Mouse (Mus musculus) E14TG2a.4 (cell line): ENCODE results near the gene Dclk1.

Experiments used
- H3K27me3 ChIP-seq: 2 replicates; pipeline ENCODE4 v1.6.1; 2014; ENCODE audit warnings: low read length, control low read depth; ENCODE audit not compliant: insufficient read depth
- H3K36me3 ChIP-seq: 2 replicates; pipeline ENCODE4 v1.6.1; 2014; ENCODE audit warnings: low read length, control low read depth; ENCODE audit not compliant: insufficient read depth
- H3K4me1 ChIP-seq: replicated peaks from 2 replicates; pipeline ENCODE4 v1.6.1; 2014; ENCODE audit warnings: low read depth, low read length, control low read depth
- H3K4me3 ChIP-seq: replicated peaks from 2 replicates; pipeline ENCODE4 v1.5.1; 2014; ENCODE audit warnings: mild to moderate bottlenecking, low read length
- H3K9me3 ChIP-seq: 2 replicates; pipeline ENCODE4 v1.6.1; 2014; ENCODE audit warnings: low read length, control low read depth
- CTCF ChIP-seq: conservative IDR thresholded peaks from 2 replicates; pipeline ENCODE4 v1.5.1; 2014; ENCODE audit warnings: low read length
- NANOG ChIP-seq: IDR thresholded peaks from 2 replicates; pipeline ENCODE4 v1.6.1; 2014; ENCODE audit warnings: borderline replicate concordance, low read length, mixed read lengths
- POU5F1 ChIP-seq: IDR thresholded peaks from 2 replicates; pipeline ENCODE4 v1.6.1; 2014; ENCODE audit warnings: low read length, borderline replicate concordance

Dclk1 gene

DNA sequence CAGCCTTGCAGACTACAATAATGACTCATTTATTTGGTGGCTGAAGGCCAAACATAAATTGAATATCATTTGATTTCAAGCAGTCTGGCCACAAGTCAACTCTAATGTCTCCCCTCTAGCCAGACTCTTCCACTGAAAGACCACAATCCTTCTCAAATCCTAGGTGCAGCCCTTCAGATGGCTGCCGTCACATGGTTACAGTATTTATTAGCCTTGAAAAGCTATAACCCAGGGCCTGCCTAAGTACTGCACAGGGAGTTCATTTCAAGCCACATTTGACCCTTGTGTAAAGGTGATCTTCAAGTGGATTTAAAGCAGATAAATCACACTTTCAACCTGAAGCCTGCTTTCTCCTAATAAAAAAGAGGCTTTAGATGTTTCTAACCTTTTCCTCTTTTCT is 192.1 kb downstream of the Dclk1 start:
- Histone ChIP-seq H3K9me3 (peaks cover 11% of the 10 kb centered on the region), H3K4me1 (no peaks in the 10 kb centered on the region), H3K36me3 (no peaks in the 10 kb centered on the region), H3K4me3 (no peak overlapping the region), H3K27me3 (0 out of 2 replicates have a peak, but pooled peaks cover 6% of the 10 kb centered on the region)
- no peak for TF ChIP-seq NANOG
- TF ChIP-seq POU5F1: no peak
- no peak for TF ChIP-seq CTCF

- TF ChIP-seq POU5F1 (no peak), CTCF (no peak), NANOG (no peak)
- no peaks in the 10 kb centered on the region for H3K4me1 ChIP-seq
- no peaks in the 10 kb centered on the region for H3K36me3 ChIP-seq
- no peaks in the 10 kb centered on the region for H3K9me3 ChIP-seq
- 0 out of 2 replicates have a peak, but pooled peaks cover 7% of the 10 kb centered on the region for H3K27me3 ChIP-seq
- H3K4me3 ChIP-seq: no peak overlapping the region
Observed at GRCm38 (mm10) chr3:55438824-55439446, 196.8 kb downstream of the Dclk1 start.

DNA sequence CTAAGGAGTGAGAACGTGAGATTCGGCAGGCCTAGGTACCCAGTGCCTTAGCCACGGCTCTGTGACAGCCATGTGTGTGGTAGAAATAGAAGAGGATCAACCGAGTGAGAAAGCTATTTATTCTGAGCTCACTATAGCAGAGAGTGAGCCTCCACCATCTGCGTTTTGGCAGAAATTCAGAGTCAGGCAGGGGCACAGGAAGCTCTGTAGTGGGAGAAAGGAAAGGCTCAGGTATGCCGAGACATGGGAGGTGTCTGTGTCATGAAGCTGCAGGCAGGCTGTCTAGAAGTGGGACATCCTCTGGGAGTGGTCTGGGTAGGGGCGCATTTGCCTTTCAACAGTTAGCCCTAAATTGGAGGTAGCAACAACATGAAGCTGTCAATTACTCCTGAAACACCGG is 198.2 kb downstream of the Dclk1 start:
- H3K27me3 ChIP-seq: 0 out of 2 replicates have a peak, but pooled peaks cover 7% of the 10 kb centered on the region
- H3K4me1 ChIP-seq: no peaks in the 10 kb centered on the region
- no peaks in the 10 kb centered on the region for H3K36me3 ChIP-seq
- H3K4me3 ChIP-seq: no peak overlapping the region
- no peak for TF ChIP-seq CTCF
- TF ChIP-seq POU5F1: no peak
- no peak for TF ChIP-seq NANOG
- H3K9me3 ChIP-seq: no peaks in the 10 kb centered on the region

- no peak for TF ChIP-seq CTCF
- no peak for TF ChIP-seq NANOG
- TF ChIP-seq POU5F1: no peak
- no peak overlapping the region for H3K4me3 ChIP-seq
- no peaks in the 10 kb centered on the region for H3K36me3 ChIP-seq
- H3K4me1 ChIP-seq: no peaks in the 10 kb centered on the region
- H3K27me3 ChIP-seq: 0 out of 2 replicates have a peak, but pooled peaks cover 7% of the 10 kb centered on the region
- H3K9me3 ChIP-seq: no peaks in the 10 kb centered on the region
Observed at GRCm38 (mm10) chr3:55442012-55442645, 200.0 kb downstream of the Dclk1 start.

DNA sequence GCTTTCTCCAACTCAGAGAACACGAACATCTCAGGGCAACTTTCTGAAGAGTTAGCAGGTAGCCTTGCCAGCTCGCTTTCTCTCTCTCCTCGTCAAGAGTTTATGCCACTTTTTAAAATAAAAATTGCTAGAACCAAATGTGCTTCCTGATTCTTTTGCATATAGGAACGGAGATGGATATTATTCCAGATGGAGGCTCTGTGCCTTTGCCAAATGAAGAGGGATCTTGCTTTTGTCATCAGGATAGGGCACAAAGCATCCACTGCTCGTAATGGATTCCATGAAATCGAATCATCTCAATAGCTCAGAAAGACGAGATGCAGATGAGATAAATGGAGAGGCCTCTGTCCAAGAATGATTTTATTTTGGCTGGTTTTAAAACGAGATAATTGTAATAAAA is 201.1 kb downstream of the Dclk1 start:
- Histone ChIP-seq H3K4me1 (no peaks in the 10 kb centered on the region), H3K27me3 (0 out of 2 replicates have a peak, but pooled peaks cover 5% of the 10 kb centered on the region), H3K4me3 (no peak overlapping the region), H3K9me3 (no peaks in the 10 kb centered on the region), H3K36me3 (no peaks in the 10 kb centered on the region)
- TF ChIP-seq POU5F1 (no peak), NANOG (no peak)

GRCm38 (mm10) chr3:55443725-55444124 is 201.6 kb downstream of the Dclk1 start:
- no peak overlapping the region for H3K4me3 ChIP-seq
- TF ChIP-seq POU5F1: no peak
- no peaks in the 10 kb centered on the region for H3K9me3 ChIP-seq
- H3K36me3 ChIP-seq: no peaks in the 10 kb centered on the region
- H3K27me3 ChIP-seq: 0 out of 2 replicates have a peak, but pooled peaks cover 5% of the 10 kb centered on the region
- H3K4me1 ChIP-seq: no peaks in the 10 kb centered on the region

- no peaks in the 10 kb centered on the region for H3K36me3 ChIP-seq
- peaks cover 3% of the 10 kb centered on the region; the same call in 1 of the 2 replicates for H3K27me3 ChIP-seq
- no peaks in the 10 kb centered on the region for H3K4me1 ChIP-seq
- TF ChIP-seq CTCF (no peak), POU5F1 (no peak), NANOG (no peak)
- no peak overlapping the region for H3K4me3 ChIP-seq
- no peaks in the 10 kb centered on the region for H3K9me3 ChIP-seq
Observed at GRCm38 (mm10) chr3:55446681-55447080, 204.5 kb downstream of the Dclk1 start.

DNA sequence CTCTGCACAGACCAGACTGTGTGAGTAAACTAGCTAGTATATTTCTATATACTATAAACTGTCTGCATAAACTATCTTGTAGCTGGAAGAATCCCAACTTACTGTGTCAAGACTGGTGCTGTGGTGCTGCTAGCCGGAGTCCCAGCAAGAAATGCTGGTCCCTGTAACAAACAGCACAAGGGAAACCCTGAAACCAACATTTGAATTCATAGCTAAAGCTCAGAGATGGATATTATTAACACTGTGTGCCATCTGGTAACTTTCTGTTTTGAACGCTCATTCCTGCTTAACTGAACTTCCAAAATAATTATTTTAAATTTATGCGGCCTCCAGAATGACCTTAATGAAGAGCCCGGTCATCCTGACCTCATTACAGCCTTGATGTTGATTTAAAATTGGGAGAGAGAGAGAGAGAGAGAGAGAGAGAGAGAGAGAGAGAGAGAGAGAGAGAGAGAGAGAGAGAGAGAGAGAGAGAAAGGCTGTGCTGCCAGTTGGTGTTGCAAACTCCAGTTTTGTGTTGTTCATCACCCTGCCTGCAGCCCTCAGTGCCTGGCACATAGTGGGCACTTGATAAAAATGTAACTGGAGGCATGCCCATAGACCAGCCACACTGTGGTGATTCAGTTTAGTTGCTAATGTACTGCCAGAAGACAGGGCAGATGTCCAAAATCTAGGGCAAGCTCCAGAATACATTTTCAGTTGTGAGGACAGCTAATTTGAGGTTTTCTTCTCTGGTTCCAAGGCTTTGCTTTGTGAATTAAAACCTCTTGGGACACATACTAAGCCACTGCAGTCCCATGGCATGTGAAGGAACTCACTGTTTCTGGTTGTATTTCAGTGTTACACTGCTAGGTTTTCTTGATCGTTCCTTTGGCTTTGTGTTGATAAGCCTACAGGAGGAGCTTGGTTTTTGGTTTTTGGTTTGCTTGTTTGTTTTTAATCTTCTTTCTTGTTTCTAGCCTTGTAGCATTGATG is 205.6 kb downstream of the Dclk1 start:
- Histone ChIP-seq H3K36me3 (no peaks in the 10 kb centered on the region), H3K9me3 (no peaks in the 10 kb centered on the region), H3K4me1 (no peaks in the 10 kb centered on the region), H3K4me3 (no peak overlapping the region), H3K27me3 (peaks cover 3% of the 10 kb centered on the region; the same call in 1 of the 2 replicates)
- TF ChIP-seq CTCF (no peak), NANOG (no peak), POU5F1 (no peak)
